ENCODE assay signal across 23 mouse cellular contexts in genomic region chr9:46319886-46320285, GRCm38 (mm10). TPM values are rescaled to one million over a fixed set of nuclear protein-coding genes. Genes with fewer than 3 reads are reported as not detected.
"Had no signal": no experiment of that assay in that cellular context is flagged by ENCODE, and none has a peak within 500 bp of the region (broad histone marks: within the 10 kb centered on the region; RNA-seq: fewer than 3 reads in every experiment).

Gene 4931429L15Rik (minus strand): TSS chr9:46319986.

RNA-seq across cellular contexts. Expression of gene 4931429L15Rik, which starts in this region (rescaled TPM):
- polyA plus RNA-seq: heart, embryonic 11.5 days; heart, embryonic 12.5 days; heart, embryonic 13.5 days; heart, embryonic 14.5 days; heart, embryonic 15.5 days; heart, embryonic 16.5 days; heart, postnatal 0 days; hindbrain, embryonic 10.5 days; hindbrain, embryonic 12.5 days; hindbrain, embryonic 13.5 days; hindbrain, embryonic 14.5 days; hindbrain, embryonic 16.5 days; hindbrain, postnatal 0 days; inflammation-experienced regulatory T-cells, adult 6 months; intestine, embryonic 14.5 days; intestine, embryonic 15.5 days; intestine, postnatal 0 days; kidney, adult 2 months; kidney, embryonic 14.5 days; kidney, embryonic 15.5 days; kidney, embryonic 16.5 days; kidney, postnatal 0 days; large intestine, adult 2 months had no signal
